Mouse (Mus musculus): ENCODE data around the gene Nlk.

DNA sequence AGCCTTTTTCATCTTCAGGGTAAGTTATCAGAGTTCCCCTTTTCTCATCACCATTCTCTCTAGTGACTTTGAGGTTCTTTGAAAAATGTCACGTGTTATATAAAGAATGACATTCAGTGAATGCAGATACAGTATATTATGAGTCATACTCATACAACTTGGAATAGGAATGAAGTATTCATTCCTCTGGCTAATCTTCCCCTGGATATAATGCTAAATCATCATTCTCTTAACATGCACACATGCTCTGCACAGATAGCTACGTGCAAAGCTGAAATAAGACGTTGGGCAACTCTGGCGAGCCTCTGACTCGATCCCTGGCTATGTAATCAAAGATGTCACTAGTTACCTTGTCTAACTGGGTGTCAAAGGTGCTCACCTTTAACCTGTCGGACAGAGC lies 125.3 kb downstream of the Nlk start:
- TF ChIP-seq CTCF (IDR thresholded peaks at IDR 0.05; ENCODE audit: borderline replicate concordance, extremely low read depth, insufficient read depth, insufficient read length) (no peak), POLR2A (IDR thresholded peaks at IDR 0.05; ENCODE audit: borderline replicate concordance, extremely low read depth, insufficient read depth, insufficient read length, poor library complexity, severe bottlenecking) (no peak)

Measured in brain, embryonic 14.5 days (tissue).